Mouse (Mus musculus) embryonic facial prominence, embryonic 15.5 days (tissue): ENCODE results near the gene Ppm1g. TPM values are rescaled to one million over a fixed set of nuclear protein-coding genes. Genes with fewer than 3 reads are reported as not detected.
A peak's percentile ranks its signal among the peaks of the same experiment; 100 is the strongest.

ENCODE experiments used
- ATAC-seq: fragments of 200-750 bp; cut with Nextera tagmentation; 2 replicates; pipeline ENCODE4 v1.8.0; 2017; ENCODE audit warnings: low read depth, moderate TSS enrichment; ENCODE audit not compliant: insufficient number of reproducible peaks, low FRiP score, low TSS enrichment
- H3K27ac ChIP-seq: fragments of 300-500 bp; sonication (generic); replicated peaks from 2 replicates; pipeline ENCODE4 v1.5.1; 2015; ENCODE audit warnings: mild to moderate bottlenecking, inconsistent platforms
- H3K27me3 ChIP-seq: fragments of 300-500 bp; sonication (generic); 2 replicates; pipeline ENCODE4 v1.6.1; 2015; ENCODE audit warnings: inconsistent platforms
- H3K36me3 ChIP-seq: fragments of 300-500 bp; sonication (generic); 2 replicates; pipeline ENCODE4 v1.6.1; 2015; ENCODE audit warnings: mild to moderate bottlenecking, inconsistent platforms
- H3K4me1 ChIP-seq: fragments of 300-500 bp; sonication (generic); 2 replicates; pipeline ENCODE4 v1.6.1; 2015; ENCODE audit warnings: inconsistent platforms
- H3K4me2 ChIP-seq: fragments of 300-500 bp; sonication (generic); replicated peaks from 2 replicates; pipeline ENCODE4 v1.6.1; 2015; ENCODE audit warnings: mild to moderate bottlenecking, inconsistent platforms
- H3K4me3 ChIP-seq: fragments of 300-500 bp; sonication (generic); replicated peaks from 2 replicates; pipeline ENCODE4 v1.5.1; 2015; ENCODE audit warnings: mild to moderate bottlenecking, inconsistent platforms
- H3K9ac ChIP-seq: fragments of 300-500 bp; sonication (generic); 2 replicates; pipeline ENCODE4 v1.6.1; 2015; ENCODE audit warnings: inconsistent platforms
- H3K9me3 ChIP-seq: fragments of 300-500 bp; sonication (generic); replicated peaks from 2 replicates; pipeline ENCODE4 v1.6.1; 2016; ENCODE audit warnings: inconsistent platforms
- WGBS: fragments of 180-500 bp; shearing (Covaris S2); methylation state at CpG from one replicate; pipeline ENCODE4 v1.1.7; 2015; 5-methylcytosine and 5-hydroxymethylcytosine counted together
- polyA plus RNA-seq: library from polyadenylated mRNA; unstranded; fragments of >200 nt; fragmentation: Nextera tagmentation; extraction: Ambion mirVana; gene quantifications from 2 replicates; pipeline ENCODE4 v1.2.1, GENCODE M21; 2015

Gene Ppm1g
- 113 and 115 TPM in 2 replicates for polyA plus RNA-seq

DNA sequence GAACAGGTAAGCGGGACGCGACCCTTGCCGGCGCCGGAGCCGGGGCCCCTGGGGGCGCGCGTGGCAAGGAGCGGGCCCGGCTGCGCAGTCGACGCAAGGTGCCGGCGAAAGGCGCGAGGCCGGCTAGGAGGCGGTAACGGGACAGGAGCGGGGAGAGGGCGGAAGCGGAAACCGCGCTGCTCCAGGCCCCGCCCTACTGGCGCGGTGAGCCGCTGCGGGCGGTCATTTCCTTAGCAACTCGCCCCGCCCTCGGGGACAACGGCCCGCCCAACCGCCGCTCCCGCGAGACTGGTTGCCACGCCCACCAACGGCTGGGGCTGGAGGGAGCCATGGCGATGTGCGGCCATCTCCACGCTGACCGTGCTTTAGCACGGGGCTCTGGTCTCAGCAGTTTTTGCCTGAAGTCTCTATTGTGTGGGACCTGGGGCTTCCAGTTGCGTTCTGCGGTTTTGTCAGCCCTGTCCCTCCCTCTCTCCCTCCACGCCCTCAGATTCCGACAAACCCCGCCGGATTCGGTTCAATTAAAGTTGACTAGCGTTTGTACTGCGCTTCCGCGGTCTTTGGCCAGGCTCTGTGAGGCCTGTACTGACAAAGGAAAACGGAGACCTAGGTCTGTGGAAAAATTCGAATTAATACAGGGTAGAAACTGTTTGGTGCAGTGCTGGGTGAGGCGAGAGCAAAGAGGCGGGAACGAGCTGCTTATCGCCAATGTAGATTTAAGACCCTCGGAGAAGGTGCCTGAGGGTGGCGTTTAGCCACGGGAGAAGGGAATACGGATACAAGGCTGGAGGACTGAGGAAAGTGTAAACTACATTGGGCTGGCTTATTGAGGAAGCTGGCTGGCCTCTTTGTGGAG lies at the start of gene Ppm1g:
TSS of gene Ppm1g (minus strand) at position 240 of the 856 bp plus-strand sequence.
- Histone ChIP-seq H3K36me3 (no peaks in the 10 kb centered on the region), H3K9me3 (no peaks in the 10 kb centered on the region), H3K4me1 (peaks cover 4% of the 10 kb centered on the region; the same call in 1 of the 2 replicates), H3K27ac (peak within 1 kb of the TSS; percentile 94), H3K9ac (peak within 1 kb of the TSS; percentile 90), H3K4me2 (peak within 1 kb of the TSS; percentile 74), H3K4me3 (peak within 1 kb of the TSS; percentile 100), H3K27me3 (no peaks in the 10 kb centered on the region)
- ATAC-seq = peak; percentile 95
- WGBS = under 1% methylated on average over 60 of the region's 70 CpGs

DNA sequence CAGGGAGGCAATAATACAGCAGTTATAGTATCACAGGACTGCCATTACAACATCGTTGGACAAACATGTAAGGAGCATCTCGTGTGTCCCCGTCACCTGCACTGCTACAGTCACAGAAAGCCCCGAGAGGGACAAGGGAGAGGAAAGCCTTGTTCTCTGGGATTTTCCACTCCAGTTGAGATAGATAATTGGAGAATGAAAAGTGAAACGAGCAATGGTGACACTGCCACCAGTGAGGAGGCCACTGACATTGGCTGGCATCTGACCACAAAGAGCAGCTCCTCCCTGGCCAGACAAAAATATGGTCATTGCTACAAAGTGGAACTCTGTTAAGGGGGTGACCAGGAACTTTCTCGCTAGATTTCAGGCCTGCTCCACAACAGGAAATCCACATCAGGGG lies 47.2 kb upstream of the Ppm1g start:
- H3K9me3 ChIP-seq = no peaks in the 10 kb centered on the region
- no peak overlapping the region for H3K4me2 ChIP-seq
- ATAC-seq = no peak
- H3K36me3 ChIP-seq = peaks cover 89% of the 10 kb centered on the region
- H3K4me3 ChIP-seq = no peak overlapping the region
- WGBS = 83% methylated on average over 6 of the region's 6 CpGs
- no peak overlapping the region for H3K27ac ChIP-seq
- H3K27me3 ChIP-seq = no peaks in the 10 kb centered on the region
- H3K9ac ChIP-seq = no peak overlapping the region
- H3K4me1 ChIP-seq = no peaks in the 10 kb centered on the region

DNA sequence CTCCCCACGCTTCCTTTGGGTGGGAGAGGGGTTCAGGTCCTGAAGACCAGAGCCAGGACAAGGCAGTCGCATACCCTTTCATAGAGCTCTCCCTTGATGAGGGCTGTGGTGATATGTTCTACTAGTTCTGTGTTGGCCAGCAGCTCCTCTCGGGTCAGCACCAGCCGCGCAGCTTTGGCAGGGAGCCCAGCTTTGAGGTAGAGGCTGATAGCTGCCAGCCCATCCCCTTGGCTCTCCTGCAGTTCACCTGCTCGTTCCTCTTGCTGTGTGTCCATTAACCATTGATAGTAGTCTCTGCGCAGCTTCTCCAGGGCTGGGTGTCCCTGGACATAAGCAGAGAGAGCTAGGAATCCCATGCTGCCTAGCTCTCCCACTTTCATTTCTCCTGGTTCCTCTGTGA lies 45.6 kb upstream of the Ppm1g start:
- WGBS = 88% methylated on average over 7 of the region's 7 CpGs
- Histone ChIP-seq H3K36me3 (peaks cover 95% of the 10 kb centered on the region), H3K9me3 (no peaks in the 10 kb centered on the region), H3K4me2 (no peak overlapping the region), H3K9ac (no peak overlapping the region), H3K4me3 (no peak overlapping the region), H3K27ac (no peak overlapping the region), H3K4me1 (no peaks in the 10 kb centered on the region), H3K27me3 (no peaks in the 10 kb centered on the region)
- ATAC-seq = no peak

DNA sequence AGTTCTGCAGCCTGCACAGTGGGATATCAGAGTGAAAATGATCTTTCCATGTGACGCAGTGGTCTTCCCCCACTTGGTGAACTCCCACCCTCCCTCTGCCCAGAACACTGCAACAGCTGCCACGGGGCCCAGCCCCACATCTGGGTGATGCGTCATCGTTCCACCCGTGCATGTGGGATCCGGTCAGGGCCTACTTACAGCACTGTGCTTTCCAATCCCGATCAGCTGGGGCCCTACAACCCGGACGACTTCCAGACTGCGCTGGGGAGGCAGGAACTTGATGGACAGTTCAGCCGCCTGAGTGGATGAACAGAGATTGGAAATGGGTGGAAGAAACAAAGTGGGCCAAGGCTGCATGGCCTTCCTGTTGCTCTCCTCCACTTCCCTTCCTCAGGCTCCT lies 37.1 kb upstream of the Ppm1g start:
- no peak overlapping the region for H3K4me3 ChIP-seq
- H3K4me2 ChIP-seq = no peak overlapping the region
- no peak overlapping the region for H3K27ac ChIP-seq
- H3K36me3 ChIP-seq = peaks cover 84% of the 10 kb centered on the region
- ATAC-seq = no peak
- no peaks in the 10 kb centered on the region for H3K9me3 ChIP-seq
- H3K9ac ChIP-seq = no peak overlapping the region
- WGBS = 72% methylated on average over 11 of the region's 11 CpGs
- H3K4me1 ChIP-seq = peaks cover 16% of the 10 kb centered on the region
- H3K27me3 ChIP-seq = no peaks in the 10 kb centered on the region

DNA sequence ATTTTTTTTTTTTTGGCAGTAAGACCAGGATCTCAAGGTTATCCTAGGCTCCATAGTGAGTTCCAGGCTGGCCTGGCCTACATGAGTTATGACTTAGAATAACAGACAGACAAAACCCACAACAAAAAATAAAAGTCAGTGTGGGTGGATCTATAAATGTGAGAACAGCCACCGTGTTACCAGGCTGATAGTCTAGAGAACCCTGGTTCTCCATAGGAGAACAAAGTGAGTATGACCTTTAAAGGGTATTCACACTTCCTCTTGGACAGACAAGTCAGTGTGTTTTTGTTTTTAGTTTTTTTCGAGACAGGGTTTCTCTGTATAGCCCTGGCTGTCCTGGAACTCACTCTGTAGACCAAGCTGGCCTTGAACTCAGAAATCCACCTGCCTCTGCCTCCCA lies 35.5 kb upstream of the Ppm1g start:
- H3K9me3 ChIP-seq = no peaks in the 10 kb centered on the region
- ATAC-seq = no peak

DNA sequence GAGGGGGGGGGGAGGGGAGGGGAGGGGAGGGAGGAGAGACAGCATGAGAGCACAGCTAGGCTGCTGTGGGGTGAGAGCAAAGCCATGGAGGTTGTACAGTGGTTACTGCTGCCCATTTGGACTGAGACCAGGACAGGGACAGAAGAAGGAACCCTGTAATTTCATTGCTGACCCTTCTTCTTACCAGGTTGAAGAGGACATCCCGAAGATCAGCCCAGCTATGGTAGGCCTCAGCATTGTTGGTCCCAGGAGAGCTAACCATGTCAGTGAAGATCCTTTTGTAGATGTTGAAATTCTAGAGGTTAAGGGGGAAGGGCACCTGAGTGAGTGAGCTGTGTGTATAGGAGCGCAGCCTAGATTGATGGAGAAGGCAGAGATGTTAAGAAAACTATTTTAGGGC lies 34.9 kb upstream of the Ppm1g start:
- no peak overlapping the region for H3K27ac ChIP-seq
- no peak for ATAC-seq
- H3K9me3 ChIP-seq = no peaks in the 10 kb centered on the region
- peaks cover 82% of the 10 kb centered on the region for H3K36me3 ChIP-seq
- H3K4me3 ChIP-seq = no peak overlapping the region
- 87% methylated on average over 2 of the region's 2 CpGs for WGBS
- H3K9ac ChIP-seq = no peak overlapping the region
- H3K27me3 ChIP-seq = no peaks in the 10 kb centered on the region
- H3K4me2 ChIP-seq = no peak overlapping the region
- H3K4me1 ChIP-seq = peaks cover 39% of the 10 kb centered on the region

More for the DNA sequence above, 35.5 kb upstream of the Ppm1g start:
- H3K27me3 ChIP-seq = no peaks in the 10 kb centered on the region
- H3K4me2 ChIP-seq = no peak overlapping the region
- H3K36me3 ChIP-seq = peaks cover 82% of the 10 kb centered on the region
- H3K27ac ChIP-seq = no peak overlapping the region
- peaks cover 33% of the 10 kb centered on the region for H3K4me1 ChIP-seq
- no peak overlapping the region for H3K4me3 ChIP-seq
- 91% methylated on average over 2 of the region's 2 CpGs for WGBS
- no peak overlapping the region for H3K9ac ChIP-seq

DNA sequence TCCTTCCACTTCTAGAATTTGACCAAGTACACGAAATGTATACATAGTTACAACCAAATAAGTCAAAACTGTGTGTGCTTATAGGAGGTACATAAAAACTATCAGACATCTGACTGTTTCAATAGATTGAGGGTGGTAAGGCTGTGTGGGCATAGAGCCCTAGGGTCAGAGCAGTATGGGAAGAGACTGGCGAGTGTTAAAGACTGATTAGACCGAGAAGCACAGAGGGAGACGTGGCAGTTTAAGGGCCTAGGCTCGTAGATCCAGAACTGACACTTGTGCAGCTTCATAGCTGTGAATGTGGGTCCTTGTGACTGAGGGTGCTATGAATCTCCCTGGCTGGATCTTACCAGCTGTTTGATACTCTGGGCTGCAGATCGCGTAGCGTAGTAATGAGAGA lies 34.4 kb upstream of the Ppm1g start:
- Histone ChIP-seq H3K4me2 (no peak overlapping the region), H3K4me1 (peaks cover 42% of the 10 kb centered on the region), H3K9me3 (no peaks in the 10 kb centered on the region), H3K9ac (no peak overlapping the region), H3K27me3 (no peaks in the 10 kb centered on the region), H3K4me3 (no peak overlapping the region), H3K27ac (0 out of 2 replicates have a peak overlapping the region, but pooled peaks have one; percentile 71), H3K36me3 (peaks cover 82% of the 10 kb centered on the region)
- ATAC-seq = no peak
- WGBS = 87% methylated on average over 8 of the region's 8 CpGs

DNA sequence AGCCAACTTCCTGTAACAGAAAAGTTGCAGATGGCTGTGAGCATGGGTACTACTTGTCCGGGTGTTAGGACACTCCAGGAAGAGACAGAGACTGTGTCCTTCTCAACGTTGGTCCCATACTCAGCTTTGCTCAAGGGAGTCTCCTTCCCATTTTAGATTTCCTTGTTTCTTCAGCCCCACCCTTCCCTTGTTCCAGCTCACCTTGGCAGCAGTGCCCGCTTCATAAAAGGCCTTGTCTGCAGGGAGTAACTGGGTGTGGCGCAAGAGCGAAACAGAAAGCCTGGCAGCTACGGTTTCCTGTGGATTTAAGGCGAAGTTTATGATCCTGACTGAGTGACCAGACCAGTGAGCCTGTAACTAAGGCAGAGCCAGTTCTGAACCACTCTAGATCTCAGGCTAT lies 34.0 kb upstream of the Ppm1g start:
- no peak overlapping the region for H3K9ac ChIP-seq
- no peaks in the 10 kb centered on the region for H3K27me3 ChIP-seq
- no peaks in the 10 kb centered on the region for H3K9me3 ChIP-seq
- no peak overlapping the region for H3K4me3 ChIP-seq
- H3K4me1 ChIP-seq = peaks cover 42% of the 10 kb centered on the region
- WGBS = 63% methylated on average over 7 of the region's 7 CpGs
- 0 out of 2 replicates have a peak overlapping the region, but pooled peaks have one; percentile 71 for H3K27ac ChIP-seq
- ATAC-seq = no peak
- no peak overlapping the region for H3K4me2 ChIP-seq
- peaks cover 82% of the 10 kb centered on the region for H3K36me3 ChIP-seq

DNA sequence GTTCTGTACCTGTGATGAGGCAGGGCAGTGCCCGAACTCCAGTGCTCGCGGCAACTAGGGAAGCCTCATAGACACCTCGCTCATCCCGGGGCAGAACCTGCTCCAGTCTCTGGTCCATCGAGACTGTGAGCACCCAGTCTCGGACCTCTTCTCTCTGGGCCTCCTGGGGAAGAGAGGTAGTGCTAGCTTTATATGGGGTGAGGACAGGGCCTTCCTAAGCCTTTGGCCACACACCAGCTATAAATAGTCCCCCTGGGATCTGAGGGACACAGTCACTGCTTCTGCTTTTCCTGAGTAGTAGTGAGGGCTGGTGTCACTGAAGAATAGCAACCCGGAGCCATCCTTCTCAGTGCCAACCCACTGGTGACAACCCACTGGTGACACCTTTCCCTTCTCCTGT lies 33.3 kb upstream of the Ppm1g start:
- Histone ChIP-seq H3K36me3 (peaks cover 82% of the 10 kb centered on the region), H3K9ac (no peak overlapping the region), H3K27me3 (no peaks in the 10 kb centered on the region), H3K4me2 (no peak overlapping the region), H3K4me1 (peaks cover 42% of the 10 kb centered on the region), H3K4me3 (no peak overlapping the region), H3K27ac (peak overlapping the region; percentile 71; the same call in 1 of the 2 replicates), H3K9me3 (no peaks in the 10 kb centered on the region)
- no peak for ATAC-seq
- WGBS = 92% methylated on average over 8 of the region's 8 CpGs

DNA sequence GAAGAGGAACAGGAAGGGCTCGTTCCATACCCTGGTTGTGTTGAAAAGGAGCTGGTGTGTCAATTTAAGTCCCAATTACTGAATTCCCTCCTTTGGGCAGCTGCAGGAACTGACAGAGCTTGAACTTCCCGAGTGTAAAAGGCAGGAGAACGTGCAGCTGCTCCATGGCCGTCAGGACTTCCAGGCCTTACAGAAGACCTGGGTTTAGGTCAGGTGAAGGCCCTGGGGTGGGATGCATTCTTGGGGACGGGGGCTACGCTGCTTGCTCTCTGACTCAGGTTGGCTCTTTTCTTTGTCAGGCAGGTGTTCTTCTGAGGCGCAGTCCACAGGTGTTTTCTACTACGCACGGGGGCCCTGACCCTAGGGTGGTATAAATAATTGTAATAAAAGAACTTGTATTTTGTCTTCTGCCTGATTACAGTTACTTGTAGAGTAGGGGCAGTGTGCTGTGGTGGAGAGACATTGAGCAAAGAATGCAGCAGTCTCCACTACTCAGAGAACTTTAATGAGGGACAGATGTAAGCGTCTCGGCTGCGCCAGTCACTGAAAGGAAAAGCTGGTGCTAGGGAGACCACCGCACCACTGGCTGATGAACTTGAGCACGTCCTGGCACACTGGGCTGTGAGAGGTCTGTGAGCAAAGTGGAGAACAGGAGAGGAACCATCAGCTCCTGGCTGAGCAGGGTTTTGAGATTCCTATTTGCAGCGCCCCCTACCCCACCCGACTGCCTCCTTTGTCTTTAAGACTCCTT lies 32.5 kb upstream of the Ppm1g start:
- H3K27ac ChIP-seq = peak overlapping the region; percentile 71
- H3K4me3 ChIP-seq = no peak overlapping the region

DNA sequence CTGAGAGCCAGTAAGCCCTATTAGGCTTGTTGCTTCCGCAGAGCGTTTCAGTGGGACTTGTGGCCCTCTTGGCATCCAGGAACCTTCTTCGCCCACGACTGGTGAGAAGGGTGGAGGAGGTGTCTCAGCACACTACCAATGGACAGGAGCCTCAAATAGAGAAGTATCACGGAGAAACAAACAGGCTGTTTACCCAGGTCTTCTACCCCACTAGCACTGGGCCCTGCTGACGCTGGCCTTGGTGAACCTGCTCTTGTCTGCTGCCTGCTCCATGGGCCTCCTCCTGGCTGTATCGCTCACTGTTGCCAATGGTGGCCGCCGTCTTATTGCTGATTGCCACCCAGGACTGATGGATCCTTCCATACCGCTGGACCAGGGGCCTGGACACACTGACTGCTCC lies 31.7 kb upstream of the Ppm1g start:
- Histone ChIP-seq H3K4me2 (peak overlapping the region; percentile 44), H3K4me3 (peak overlapping the region; percentile 39), H3K27ac (peak overlapping the region; percentile 83), H3K36me3 (peaks cover 82% of the 10 kb centered on the region), H3K4me1 (peaks cover 42% of the 10 kb centered on the region), H3K9me3 (no peaks in the 10 kb centered on the region), H3K27me3 (no peaks in the 10 kb centered on the region), H3K9ac (no peak overlapping the region)
- no peak for ATAC-seq
- WGBS = 46% methylated on average over 10 of the region's 10 CpGs

More for the DNA sequence above, 32.5 kb upstream of the Ppm1g start:
- H3K36me3 ChIP-seq = peaks cover 82% of the 10 kb centered on the region
- no peak overlapping the region for H3K4me2 ChIP-seq
- H3K9ac ChIP-seq = no peak overlapping the region
- no peaks in the 10 kb centered on the region for H3K27me3 ChIP-seq
- ATAC-seq = peak; percentile 27; the same call in 1 of the 2 replicates
- WGBS = 38% methylated on average over 16 of the region's 16 CpGs
- peaks cover 42% of the 10 kb centered on the region for H3K4me1 ChIP-seq
- no peaks in the 10 kb centered on the region for H3K9me3 ChIP-seq
